Mouse (Mus musculus) embryonic fibroblast, embryonic 13.5 days (primary cell): ENCODE results near the gene Sub1. TPM values are rescaled to one million over a fixed set of nuclear protein-coding genes. Genes with fewer than 3 reads are reported as not detected.

Experiments used
- H3K27ac ChIP-seq: 2 replicates; pipeline ENCODE4 v1.5.1; 2012; ENCODE audit warnings: low read length, control low read depth, inconsistent platforms; ENCODE audit not compliant: insufficient read depth
- H3K4me1 ChIP-seq: 2 replicates; pipeline ENCODE4 v1.6.1; 2011; ENCODE audit warnings: low read length; ENCODE audit not compliant: control insufficient read depth, insufficient read depth
- H3K4me3 ChIP-seq: 2 replicates; pipeline ENCODE4 v1.5.1; 2011; ENCODE audit warnings: mild to moderate bottlenecking, control low read depth, low read length; ENCODE audit not compliant: insufficient read depth
- CTCF ChIP-seq: IDR thresholded peaks from 2 replicates; pipeline ENCODE4 v1.5.1; 2011; ENCODE audit warnings: mild to moderate bottlenecking, control low read depth, low read length, moderate library complexity, borderline replicate concordance; ENCODE audit not compliant: insufficient read depth
- POLR2A ChIP-seq: IDR thresholded peaks from 2 replicates; pipeline ENCODE4 v1.6.1; 2011; ENCODE audit warnings: low read depth, mild to moderate bottlenecking, control low read depth, low read length, moderate library complexity
- polyA plus RNA-seq: library from polyadenylated mRNA; stranded (reverse); fragments of >200 nt; gene quantifications from 2 replicates; pipeline ENCODE4 v1.2.4, GENCODE M21; 2011; ENCODE audit warnings: low read depth; ENCODE audit not compliant: missing spikeins, insufficient read length

Sub1 gene
- polyA plus RNA-seq, 1 experiment = 174 TPM

DNA sequence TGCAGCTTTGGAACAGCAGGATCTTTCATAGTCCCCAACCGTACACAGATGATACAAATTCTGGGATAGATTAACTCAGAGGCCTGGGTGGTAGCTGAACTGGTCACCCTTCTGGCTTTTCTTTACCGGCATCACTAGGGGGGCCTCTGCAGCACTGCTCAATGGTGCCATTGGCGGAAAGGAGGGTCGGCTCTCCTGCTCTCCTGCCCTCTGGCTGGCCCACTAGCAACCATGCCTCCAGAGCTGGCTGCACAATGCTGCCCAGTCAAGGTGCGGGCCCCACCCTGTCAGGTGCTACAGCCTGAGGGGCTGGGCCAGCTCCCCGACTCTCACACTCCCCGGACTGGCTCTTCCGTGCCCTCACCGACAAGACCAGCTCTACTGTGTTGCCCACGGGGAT, 46.6 kb downstream of the Sub1 start:
- no peaks in the 10 kb centered on the region for H3K4me1 ChIP-seq
- no peak overlapping the region for H3K4me3 ChIP-seq
- TF ChIP-seq POLR2A = no peak
- no peak for TF ChIP-seq CTCF
- no peak overlapping the region for H3K27ac ChIP-seq

DNA sequence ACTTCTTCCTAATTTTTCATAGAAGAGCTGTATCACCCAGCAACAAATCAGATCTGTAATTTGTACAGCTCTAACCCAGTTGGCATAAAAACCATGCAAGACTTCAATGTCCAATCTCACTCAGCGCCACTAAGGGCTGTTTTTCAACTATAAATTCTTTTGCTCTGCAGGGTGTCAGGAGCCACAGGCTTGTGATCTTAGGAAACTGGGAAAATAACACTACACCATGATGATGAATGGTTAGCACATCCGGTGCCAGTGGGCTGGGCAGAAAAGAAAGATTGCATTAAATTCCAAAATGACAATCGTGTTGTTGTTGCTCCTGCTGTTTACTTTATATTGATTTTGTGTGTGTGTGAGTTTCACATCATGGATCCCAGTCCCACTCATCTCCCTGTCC, 47.3 kb downstream of the Sub1 start:
- no peak overlapping the region for H3K4me3 ChIP-seq
- no peak for TF ChIP-seq CTCF
- TF ChIP-seq POLR2A = no peak
- no peaks in the 10 kb centered on the region for H3K4me1 ChIP-seq

DNA sequence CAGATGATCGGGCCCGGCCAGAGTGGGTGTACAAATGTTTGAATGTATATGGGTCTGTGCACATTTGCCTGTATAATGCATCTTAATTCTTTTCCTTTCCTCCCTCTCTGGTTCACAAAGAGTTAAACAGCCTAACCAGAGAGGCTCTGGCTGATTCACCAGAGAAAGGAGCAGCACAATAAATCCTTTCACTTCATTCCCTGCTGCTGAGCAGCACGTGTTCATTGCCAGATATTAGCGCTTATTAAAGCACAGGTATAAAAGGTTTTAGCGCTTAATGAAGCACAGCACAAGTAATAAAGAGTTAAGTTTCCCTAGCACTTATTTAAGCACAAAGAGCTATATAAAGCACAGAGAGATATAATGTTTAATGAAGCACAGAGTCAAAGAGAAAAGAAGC, 55.9 kb downstream of the Sub1 start:
- TF ChIP-seq POLR2A = no peak
- TF ChIP-seq CTCF = no peak
- Histone ChIP-seq H3K4me1 (no peaks in the 10 kb centered on the region), H3K27ac (no peak overlapping the region), H3K4me3 (no peak overlapping the region)

More for the DNA sequence above, 47.3 kb downstream of the Sub1 start:
- no peak overlapping the region for H3K27ac ChIP-seq

Other genes with a start within 250 kb of the Sub1 start
- 12.1 and 14.0 TPM in 2 replicates for gene Npr3, start 89.7 kb downstream of the Sub1 start, polyA plus RNA-seq
- gene Zfr, start 120.8 kb upstream of the Sub1 start, polyA plus RNA-seq = 138 and 172 TPM in 2 replicates
- gene Mtmr12, start 208.0 kb upstream of the Sub1 start, polyA plus RNA-seq = 11.2 and 12.3 TPM in 2 replicates